Mouse (Mus musculus): ENCODE results near the gene Rgs16. TPM values are rescaled to one million over a fixed set of nuclear protein-coding genes. Genes with fewer than 3 reads are reported as not detected.

The Rgs16 gene
- polyA plus RNA-seq, 1 experiment = 13.4 TPM

- H3K4me3 ChIP-seq (ENCODE audit: insufficient read depth, low read length) = no peak overlapping the region
- H3K27ac ChIP-seq (ENCODE audit: insufficient read depth, low read length) = no peak overlapping the region
- TF ChIP-seq POLR2A (IDR thresholded peaks at IDR 0.05; ENCODE audit: extremely low read depth, insufficient read depth, low read length) = no peak
- no peak for TF ChIP-seq CTCF (IDR thresholded peaks at IDR 0.05; ENCODE audit: extremely low read depth, insufficient read depth, low read length)
- H3K4me1 ChIP-seq (ENCODE audit: control insufficient read depth, insufficient read depth, low read length) = peaks cover under 1% of the 10 kb centered on the region; the same call in 1 of the 2 replicates
Measured at GRCm38 (mm10) chr1:153712633-153713032, 27.5 kb upstream of the Rgs16 start.

GRCm38 (mm10) chr1:153717990-153718389 is 22.2 kb upstream of the Rgs16 start:
- H3K27ac ChIP-seq (ENCODE audit: insufficient read depth, low read length) = no peak overlapping the region
- peaks cover 4% of the 10 kb centered on the region for H3K4me1 ChIP-seq (ENCODE audit: control insufficient read depth, insufficient read depth, low read length)
- no peak for TF ChIP-seq CTCF (IDR thresholded peaks at IDR 0.05; ENCODE audit: extremely low read depth, insufficient read depth, low read length)
- no peak for TF ChIP-seq POLR2A (IDR thresholded peaks at IDR 0.05; ENCODE audit: extremely low read depth, insufficient read depth, low read length)
- H3K4me3 ChIP-seq (ENCODE audit: insufficient read depth, low read length) = no peak overlapping the region

- Histone ChIP-seq H3K4me1 (ENCODE audit: control insufficient read depth, insufficient read depth, low read length) (peaks cover 4% of the 10 kb centered on the region), H3K4me3 (ENCODE audit: insufficient read depth, low read length) (no peak overlapping the region), H3K27ac (ENCODE audit: insufficient read depth, low read length) (no peak overlapping the region)
- no peak for TF ChIP-seq CTCF (IDR thresholded peaks at IDR 0.05; ENCODE audit: extremely low read depth, insufficient read depth, low read length)
- no peak for TF ChIP-seq POLR2A (IDR thresholded peaks at IDR 0.05; ENCODE audit: extremely low read depth, insufficient read depth, low read length)
Measured at GRCm38 (mm10) chr1:153720935-153721334, 19.2 kb upstream of the Rgs16 start.

GRCm38 (mm10) chr1:153721565-153722310 is 18.4 kb upstream of the Rgs16 start:
- Histone ChIP-seq H3K4me3 (ENCODE audit: insufficient read depth, low read length) (no peak overlapping the region), H3K27ac (ENCODE audit: insufficient read depth, low read length) (no peak overlapping the region), H3K4me1 (ENCODE audit: control insufficient read depth, insufficient read depth, low read length) (peaks cover 4% of the 10 kb centered on the region)
- TF ChIP-seq CTCF (IDR thresholded peaks at IDR 0.05; ENCODE audit: extremely low read depth, insufficient read depth, low read length) (no peak), POLR2A (IDR thresholded peaks at IDR 0.05; ENCODE audit: extremely low read depth, insufficient read depth, low read length) (no peak)

GRCm38 (mm10) chr1:153723426-153723825 is 16.7 kb upstream of the Rgs16 start:
- Histone ChIP-seq H3K27ac (ENCODE audit: insufficient read depth, low read length) (no peak overlapping the region), H3K4me1 (ENCODE audit: control insufficient read depth, insufficient read depth, low read length) (no peaks in the 10 kb centered on the region), H3K4me3 (ENCODE audit: insufficient read depth, low read length) (no peak overlapping the region)
- TF ChIP-seq POLR2A (IDR thresholded peaks at IDR 0.05; ENCODE audit: extremely low read depth, insufficient read depth, low read length) = no peak
- TF ChIP-seq CTCF (IDR thresholded peaks at IDR 0.05; ENCODE audit: extremely low read depth, insufficient read depth, low read length) = no peak

- Histone ChIP-seq H3K4me3 (ENCODE audit: insufficient read depth, low read length) (no peak overlapping the region), H3K4me1 (ENCODE audit: control insufficient read depth, insufficient read depth, low read length) (peaks cover 4% of the 10 kb centered on the region; the same call in 1 of the 2 replicates), H3K27ac (ENCODE audit: insufficient read depth, low read length) (no peak overlapping the region)
- TF ChIP-seq POLR2A (IDR thresholded peaks at IDR 0.05; ENCODE audit: extremely low read depth, insufficient read depth, low read length) (no peak), CTCF (IDR thresholded peaks at IDR 0.05; ENCODE audit: extremely low read depth, insufficient read depth, low read length) (no peak)
Measured at GRCm38 (mm10) chr1:153726636-153727035, 13.5 kb upstream of the Rgs16 start.

GRCm38 (mm10) chr1:153729806-153730205 is 10.3 kb upstream of the Rgs16 start:
- H3K4me3 ChIP-seq (ENCODE audit: insufficient read depth, low read length) = no peak overlapping the region
- no peak for TF ChIP-seq POLR2A (IDR thresholded peaks at IDR 0.05; ENCODE audit: extremely low read depth, insufficient read depth, low read length)
- no peak for TF ChIP-seq CTCF (IDR thresholded peaks at IDR 0.05; ENCODE audit: extremely low read depth, insufficient read depth, low read length)
- H3K27ac ChIP-seq (ENCODE audit: insufficient read depth, low read length) = no peak overlapping the region
- H3K4me1 ChIP-seq (ENCODE audit: control insufficient read depth, insufficient read depth, low read length) = peaks cover 8% of the 10 kb centered on the region; the same call in 1 of the 2 replicates

GRCm38 (mm10) chr1:153730671-153731070 is 9.5 kb upstream of the Rgs16 start:
- Histone ChIP-seq H3K4me1 (ENCODE audit: control insufficient read depth, insufficient read depth, low read length) (peaks cover 8% of the 10 kb centered on the region; the same call in 1 of the 2 replicates), H3K4me3 (ENCODE audit: insufficient read depth, low read length) (no peak overlapping the region), H3K27ac (ENCODE audit: insufficient read depth, low read length) (peak overlapping the region; percentile 76; the same call in 1 of the 2 replicates)
- TF ChIP-seq CTCF (IDR thresholded peaks at IDR 0.05; ENCODE audit: extremely low read depth, insufficient read depth, low read length) = no peak
- TF ChIP-seq POLR2A (IDR thresholded peaks at IDR 0.05; ENCODE audit: extremely low read depth, insufficient read depth, low read length) = no peak

GRCm38 (mm10) chr1:153733181-153733580 is 7.0 kb upstream of the Rgs16 start:
- no peak overlapping the region for H3K4me3 ChIP-seq (ENCODE audit: insufficient read depth, low read length)
- TF ChIP-seq POLR2A (IDR thresholded peaks at IDR 0.05; ENCODE audit: extremely low read depth, insufficient read depth, low read length) (no peak), CTCF (IDR thresholded peaks at IDR 0.05; ENCODE audit: extremely low read depth, insufficient read depth, low read length) (no peak)
- peaks cover 15% of the 10 kb centered on the region for H3K4me1 ChIP-seq (ENCODE audit: control insufficient read depth, insufficient read depth, low read length)
- no peak overlapping the region for H3K27ac ChIP-seq (ENCODE audit: insufficient read depth, low read length)

- H3K27ac ChIP-seq (ENCODE audit: insufficient read depth, low read length) = no peak overlapping the region
- H3K4me1 ChIP-seq (ENCODE audit: control insufficient read depth, insufficient read depth, low read length) = peaks cover 15% of the 10 kb centered on the region
- TF ChIP-seq POLR2A (IDR thresholded peaks at IDR 0.05; ENCODE audit: extremely low read depth, insufficient read depth, low read length) (no peak), CTCF (IDR thresholded peaks at IDR 0.05; ENCODE audit: extremely low read depth, insufficient read depth, low read length) (no peak)
- H3K4me3 ChIP-seq (ENCODE audit: insufficient read depth, low read length) = no peak overlapping the region
Measured at GRCm38 (mm10) chr1:153734866-153735265, 5.3 kb upstream of the Rgs16 start.
